Mouse (Mus musculus) small intestine, adult 2 months (tissue): ENCODE results near the gene Spata2l.
A peak's percentile ranks its signal among the peaks of the same experiment; 100 is the strongest.

Experiments
- CTCF ChIP-seq: fragments of 200-500 bp; IDR thresholded peaks from 2 replicates; pipeline ENCODE4 v1.5.1; 2012; ENCODE audit warnings: low read depth, mild to moderate bottlenecking, control low read depth, inconsistent platforms, low read length, moderate library complexity, mixed read lengths; ENCODE audit not compliant: insufficient replicate concordance, insufficient read length; ENCODE audit errors: extremely low read depth
- POLR2A ChIP-seq: fragments of 200-500 bp; IDR thresholded peaks from 2 replicates; pipeline ENCODE4 v1.6.1; 2012; ENCODE audit warnings: low read depth, mild to moderate bottlenecking, control low read depth, inconsistent platforms, low read length, moderate library complexity

DNA sequence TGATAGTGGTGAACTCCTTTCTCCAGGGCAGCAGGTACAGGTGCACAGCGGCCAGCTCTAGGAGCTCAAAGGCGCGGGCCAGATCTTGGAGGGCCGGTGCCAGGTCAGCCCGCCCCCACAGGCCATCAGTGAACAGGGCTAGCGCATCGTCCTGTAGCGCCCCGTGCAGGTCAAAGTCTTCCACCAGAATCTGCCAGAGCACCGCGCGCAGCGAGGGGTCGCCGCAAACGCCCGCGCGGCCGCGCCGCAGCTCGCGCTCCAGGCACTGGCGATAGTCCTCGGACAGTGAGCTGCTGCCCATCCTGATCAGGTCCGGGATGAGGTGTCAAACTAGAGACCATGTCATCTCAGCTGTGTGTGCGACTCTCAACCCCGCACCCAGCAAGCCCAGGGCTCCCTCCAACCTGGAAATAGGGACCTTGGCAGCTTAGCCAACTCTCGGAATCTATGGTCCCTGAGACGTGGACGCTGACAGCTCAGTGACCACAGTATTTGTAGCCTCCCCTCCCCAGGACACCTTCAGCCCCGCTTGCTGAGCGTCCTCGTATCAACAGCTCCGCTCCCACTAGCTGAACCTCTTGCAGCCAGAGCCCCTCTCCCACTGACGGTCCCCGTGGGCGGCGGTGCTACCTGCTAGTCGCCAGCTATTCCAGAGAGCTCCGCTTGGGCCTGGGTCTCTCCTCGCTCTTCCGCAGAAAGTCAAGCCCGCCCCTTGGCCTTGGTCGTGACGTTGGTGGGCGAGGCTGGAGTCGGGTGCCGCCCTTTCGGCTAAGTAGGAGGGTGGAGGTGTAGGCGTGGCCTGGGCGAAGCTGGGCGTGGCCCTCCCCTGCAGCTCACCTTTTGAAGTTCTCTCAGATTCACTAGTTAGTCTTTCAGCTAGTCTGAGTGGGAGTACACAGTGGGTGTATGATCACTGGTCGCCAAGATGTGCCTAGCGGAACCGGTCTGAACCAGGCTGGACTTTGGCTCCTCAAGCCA is at the start of gene Spata2l:
- TF ChIP-seq POLR2A (0 out of 2 replicates have a peak, but pooled peaks have one; percentile 11), CTCF (no peak)
